Mouse (Mus musculus) embryonic fibroblast, embryonic 13.5 days (primary cell): ENCODE data around the gene Crxos. TPM values are rescaled to one million over a fixed set of nuclear protein-coding genes. Genes with fewer than 3 reads are reported as not detected.

ENCODE experiments used
- H3K27ac ChIP-seq: 2 replicates; pipeline ENCODE4 v1.5.1; 2012; ENCODE audit warnings: low read length, control low read depth, inconsistent platforms; ENCODE audit not compliant: insufficient read depth
- H3K4me1 ChIP-seq: 2 replicates; pipeline ENCODE4 v1.6.1; 2011; ENCODE audit warnings: low read length; ENCODE audit not compliant: control insufficient read depth, insufficient read depth
- H3K4me3 ChIP-seq: 2 replicates; pipeline ENCODE4 v1.5.1; 2011; ENCODE audit warnings: mild to moderate bottlenecking, control low read depth, low read length; ENCODE audit not compliant: insufficient read depth
- CTCF ChIP-seq: IDR thresholded peaks from 2 replicates; pipeline ENCODE4 v1.5.1; 2011; ENCODE audit warnings: mild to moderate bottlenecking, control low read depth, low read length, moderate library complexity, borderline replicate concordance; ENCODE audit not compliant: insufficient read depth
- POLR2A ChIP-seq: IDR thresholded peaks from 2 replicates; pipeline ENCODE4 v1.6.1; 2011; ENCODE audit warnings: low read depth, mild to moderate bottlenecking, control low read depth, low read length, moderate library complexity
- polyA plus RNA-seq: library from polyadenylated mRNA; stranded (reverse); fragments of >200 nt; gene quantifications from 2 replicates; pipeline ENCODE4 v1.2.4, GENCODE M21; 2011; ENCODE audit warnings: low read depth; ENCODE audit not compliant: missing spikeins, insufficient read length

Crxos gene
- polyA plus RNA-seq, 1 experiment: not detected

- Histone ChIP-seq H3K27ac (no peak overlapping the region), H3K4me3 (no peak overlapping the region), H3K4me1 (no peaks in the 10 kb centered on the region)
- TF ChIP-seq CTCF: no peak
- TF ChIP-seq POLR2A: no peak
Measured at GRCm38 (mm10) chr7:15938621-15939020, 56.2 kb downstream of the Crxos start.

GRCm38 (mm10) chr7:15944311-15944710, 61.9 kb downstream of the Crxos start:
- Histone ChIP-seq H3K4me3 (0 out of 2 replicates have a peak overlapping the region, but pooled peaks have one; percentile 3), H3K27ac (no peak overlapping the region), H3K4me1 (peaks cover 5% of the 10 kb centered on the region; the same call in 1 of the 2 replicates)
- TF ChIP-seq CTCF: no peak
- no peak for TF ChIP-seq POLR2A

GRCm38 (mm10) chr7:15945211-15945610, 62.8 kb downstream of the Crxos start:
- peaks cover 10% of the 10 kb centered on the region; the same call in 1 of the 2 replicates for H3K4me1 ChIP-seq
- TF ChIP-seq POLR2A: no peak
- no peak for TF ChIP-seq CTCF
- H3K27ac ChIP-seq: 0 out of 2 replicates have a peak overlapping the region, but pooled peaks have one; percentile 11
- peak overlapping the region; percentile 88 for H3K4me3 ChIP-seq

GRCm38 (mm10) chr7:15945721-15946536, 63.5 kb downstream of the Crxos start, which contains the start of gene Nop53:
Gene Nop53 (minus strand): TSS chr7:15946074.
- TF ChIP-seq POLR2A (peak; percentile 60), CTCF (no peak)
- Histone ChIP-seq H3K27ac (peak within 1 kb of the TSS; percentile 87), H3K4me3 (peak within 1 kb of the TSS; percentile 88), H3K4me1 (peaks cover 10% of the 10 kb centered on the region; the same call in 1 of the 2 replicates)

DNA sequence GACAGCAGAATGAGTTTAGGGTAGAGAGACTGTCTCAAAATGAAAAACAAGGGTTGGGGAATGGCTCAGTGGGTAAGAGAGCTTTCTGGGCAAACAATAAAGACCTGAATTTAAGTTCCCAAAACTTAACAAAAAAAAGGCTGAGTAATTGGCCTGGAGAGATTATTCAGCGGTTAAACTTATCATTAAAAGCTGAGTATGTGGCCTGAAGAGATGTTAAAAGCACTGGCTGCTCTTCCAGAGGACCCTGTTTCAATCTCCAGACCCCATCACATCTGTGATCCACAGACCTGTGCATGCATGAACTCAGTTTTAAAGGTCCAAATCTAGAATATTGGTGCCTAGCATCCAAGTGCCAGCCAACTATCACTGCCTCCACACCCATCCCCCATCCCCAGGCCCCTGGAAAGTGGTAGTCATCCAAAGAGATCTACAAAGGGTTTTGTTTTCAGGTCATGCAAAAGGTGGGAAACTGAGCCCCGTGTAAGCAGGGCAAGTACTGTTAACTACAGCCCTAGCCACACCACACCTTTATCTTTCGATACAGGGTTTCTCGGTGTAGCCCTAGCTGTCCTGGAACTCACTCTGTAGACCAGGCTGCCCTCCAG, 65.3 kb downstream of the Crxos start:
- H3K4me1 ChIP-seq: peaks cover 10% of the 10 kb centered on the region; the same call in 1 of the 2 replicates
- no peak overlapping the region for H3K4me3 ChIP-seq
- peak overlapping the region; percentile 77 for H3K27ac ChIP-seq
- TF ChIP-seq CTCF (no peak), POLR2A (no peak)

GRCm38 (mm10) chr7:15948381-15948941, 66.0 kb downstream of the Crxos start:
- H3K4me3 ChIP-seq: no peak overlapping the region
- H3K27ac ChIP-seq: peak overlapping the region; percentile 77
- peaks cover 10% of the 10 kb centered on the region; the same call in 1 of the 2 replicates for H3K4me1 ChIP-seq
- peak; percentile 93 for TF ChIP-seq CTCF
- peak; percentile 76 for TF ChIP-seq POLR2A

- Histone ChIP-seq H3K4me1 (peaks cover 8% of the 10 kb centered on the region; the same call in 1 of the 2 replicates), H3K4me3 (no peak overlapping the region), H3K27ac (peak overlapping the region; percentile 75)
- TF ChIP-seq POLR2A: no peak
- TF ChIP-seq CTCF: no peak
Measured at GRCm38 (mm10) chr7:15949216-15949790, 66.9 kb downstream of the Crxos start.

GRCm38 (mm10) chr7:15950008-15950407, 67.6 kb downstream of the Crxos start:
- peaks cover 8% of the 10 kb centered on the region; the same call in 1 of the 2 replicates for H3K4me1 ChIP-seq
- H3K27ac ChIP-seq: peak overlapping the region; percentile 75; the same call in 1 of the 2 replicates
- TF ChIP-seq CTCF (no peak), POLR2A (no peak)
- H3K4me3 ChIP-seq: no peak overlapping the region

- no peak overlapping the region for H3K27ac ChIP-seq
- no peak overlapping the region for H3K4me3 ChIP-seq
- no peak for TF ChIP-seq CTCF
- peaks cover 15% of the 10 kb centered on the region for H3K4me1 ChIP-seq
Measured at GRCm38 (mm10) chr7:15952416-15952815, 70.0 kb downstream of the Crxos start.

Other genes starting within 250 kb of the Crxos start
- 0.22 and 0.37 TPM in 2 replicates for gene Obox3, start 242.7 kb upstream of the Crxos start, polyA plus RNA-seq
- gene Obox5, start 132.5 kb upstream of the Crxos start, polyA plus RNA-seq: not detected in 2 replicates
- gene Obox6, start 42.9 kb upstream of the Crxos start, polyA plus RNA-seq: not detected in 2 replicates
- not detected in 2 replicates for gene Crx, start 2.6 kb upstream of the Crxos start, polyA plus RNA-seq
- gene Selenow, start 39.8 kb downstream of the Crxos start, polyA plus RNA-seq: 382 and 390 TPM in 2 replicates
- gene Nop53, start 63.5 kb downstream of the Crxos start, polyA plus RNA-seq: 87.7 and 98.1 TPM in 2 replicates
- gene Ehd2, start 85.0 kb downstream of the Crxos start, polyA plus RNA-seq: 136 and 191 TPM in 2 replicates
- gene Bicra, start 165.3 kb downstream of the Crxos start, polyA plus RNA-seq: 10.8 and 12.1 TPM in 2 replicates
- gene Zfp541, start 179.2 kb downstream of the Crxos start, polyA plus RNA-seq: not detected in 2 replicates
- 150 and 185 TPM in 2 replicates for gene Napa, start 215.8 kb downstream of the Crxos start, polyA plus RNA-seq
- gene Kptn, start 237.3 kb downstream of the Crxos start, polyA plus RNA-seq: 13.9 TPM in 2 replicates
- 0.35 TPM in 1 of 2 replicates, not detected in the other for gene Slc8a2, start 247.2 kb downstream of the Crxos start, polyA plus RNA-seq